Mouse (Mus musculus): Measurements from ENCODE around the gene Cenpi. TPM values are rescaled to one million over a fixed set of nuclear protein-coding genes. Genes with fewer than 3 reads are reported as not detected.

Gene Cenpi
- polyA plus RNA-seq, 1 experiment from 2014 or later, result 19.4 TPM

- ChIA-PET CTCF (no interaction called here), POLR2A (no interaction called here)
- ATAC-seq, result no peak
- peaks cover 21% of the 10 kb centered on the region for H3K27me3 ChIP-seq
- no peak for TF ChIP-seq CTCF (IDR thresholded peaks at IDR 0.05)
- DNase-seq (ENCODE audit: low read depth, low spot score), result no peak
- in situ Hi-C loops (cut with MboI; ENCODE audit: low pct_unique_long_range_greater_than_20kb), result no loop called here
Measured at GRCm38 (mm10) chrX:134359336-134359735, 51.5 kb downstream of the Cenpi start.

DNA sequence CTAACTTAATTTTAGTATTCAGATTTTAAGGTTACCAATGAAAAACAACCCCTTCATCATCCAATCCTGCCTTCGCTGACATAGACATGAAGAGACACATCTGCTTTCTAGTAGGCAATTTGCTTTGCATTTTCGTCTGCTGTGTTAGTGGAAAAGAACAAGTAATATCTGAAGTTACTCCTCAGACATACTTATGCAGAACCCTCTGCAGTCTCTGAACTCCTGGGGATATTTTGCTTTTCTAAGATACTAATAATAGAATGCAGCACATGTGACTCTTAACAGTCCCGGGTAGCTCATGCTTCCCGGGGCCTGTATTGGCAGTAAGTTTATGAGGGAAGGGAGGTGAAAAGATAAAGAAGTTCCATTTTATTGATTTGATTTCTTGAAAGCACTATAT lies 54.3 kb downstream of the Cenpi start:
- peaks cover 21% of the 10 kb centered on the region for H3K27me3 ChIP-seq
- in situ Hi-C loops (cut with MboI; ENCODE audit: low pct_unique_long_range_greater_than_20kb), result no loop called here
- DNase-seq (ENCODE audit: low read depth, low spot score) (no peak), ATAC-seq (no peak)
- TF ChIP-seq CTCF (IDR thresholded peaks at IDR 0.05), result no peak
- ChIA-PET CTCF (interaction anchor here (1.4 kb wide), 1 partner anchor 10 kb away, joined by 3 read pairs; no protein-coding TSS in a partner anchor), POLR2A (no interaction called here)

DNA sequence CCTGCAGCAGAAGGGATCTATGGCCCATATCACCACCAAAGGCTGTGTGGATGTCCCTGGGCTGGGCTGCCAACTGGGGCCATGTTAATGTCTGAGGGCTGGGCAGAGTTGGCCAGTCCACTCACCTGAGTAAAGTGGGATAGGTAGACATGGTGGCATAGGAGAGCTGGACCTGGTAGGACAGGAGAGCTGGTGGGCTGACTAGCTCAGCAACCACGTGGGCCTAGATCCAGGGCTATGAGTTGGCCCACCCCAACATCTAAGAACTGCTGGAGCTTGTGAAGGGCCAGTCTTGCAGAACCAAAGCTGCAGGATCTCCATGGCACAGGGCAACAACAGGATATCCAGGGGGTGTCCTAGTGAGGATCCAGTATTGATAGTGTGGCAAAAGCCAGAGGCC lies 57.5 kb downstream of the Cenpi start:
- ATAC-seq (no peak), DNase-seq (ENCODE audit: low read depth, low spot score) (no peak)
- CTCF ChIA-PET, result no interaction called here
- in situ Hi-C loops (cut with MboI; ENCODE audit: low pct_unique_long_range_greater_than_20kb), result no loop called here
- POLR2A ChIA-PET, result no interaction called here
- no peak for TF ChIP-seq CTCF (IDR thresholded peaks at IDR 0.05)
- H3K27me3 ChIP-seq, result peaks cover 17% of the 10 kb centered on the region

GRCm38 (mm10) chrX:134366547-134366946 lies 58.7 kb downstream of the Cenpi start:
- DNase-seq (ENCODE audit: low read depth, low spot score), result no peak
- H3K27me3 ChIP-seq, result peaks cover 10% of the 10 kb centered on the region
- ATAC-seq, result no peak
- in situ Hi-C loops (cut with MboI; ENCODE audit: low pct_unique_long_range_greater_than_20kb), result no loop called here
- ChIA-PET CTCF (interaction anchor here (0.9 kb wide), 1 partner anchor 17 kb away, joined by 3 read pairs; no protein-coding TSS in a partner anchor), POLR2A (no interaction called here)
- no peak for TF ChIP-seq CTCF (IDR thresholded peaks at IDR 0.05)

DNA sequence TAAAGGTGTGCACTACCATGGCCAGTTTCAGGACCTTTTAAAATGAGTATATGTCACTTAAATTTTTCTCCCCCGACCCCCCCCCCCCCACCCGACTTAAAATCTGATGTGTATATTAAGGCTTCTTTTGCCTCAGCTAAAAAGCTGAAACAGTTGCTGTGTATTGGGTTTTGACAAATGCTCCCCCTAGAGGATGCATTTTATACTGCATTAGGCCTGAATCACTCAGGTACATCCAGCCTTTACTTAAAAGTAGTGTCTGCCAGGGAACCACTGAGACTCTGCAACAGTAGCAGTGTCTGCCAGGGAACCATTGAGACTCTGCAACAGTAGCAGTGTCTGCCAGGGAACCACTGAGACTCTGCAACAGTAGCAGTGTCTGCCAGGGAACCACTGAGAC lies 63.4 kb downstream of the Cenpi start:
- DNase-seq (ENCODE audit: low read depth, low spot score), result no peak
- peak; percentile 25 for TF ChIP-seq CTCF (IDR thresholded peaks at IDR 0.05)
- CTCF ChIA-PET, result interaction anchor here (1.0 to 1.5 kb wide), 3 partner anchors 10 to 18 kb away, joined by 3 to 4 read pairs (median 4); no protein-coding TSS in a partner anchor

DNA sequence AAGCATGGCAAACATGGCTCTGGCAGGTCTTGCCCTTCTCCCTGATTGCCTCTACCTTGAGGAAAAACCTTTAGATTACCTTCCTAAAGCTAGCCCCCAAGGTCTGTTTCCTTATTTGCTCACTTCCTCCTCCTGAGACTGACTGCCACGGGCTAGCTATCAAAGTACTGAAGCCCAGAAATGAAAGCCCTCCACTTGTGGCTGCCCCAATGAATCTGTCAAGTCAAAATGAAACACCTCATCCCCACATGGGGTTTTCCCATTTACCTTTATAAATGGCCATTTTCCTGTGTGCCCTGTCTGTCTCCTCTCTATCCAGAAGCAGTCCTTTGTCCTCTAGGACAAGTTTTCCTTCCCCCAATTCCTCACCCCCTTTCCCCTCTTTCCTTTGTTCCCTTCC lies 66.3 kb downstream of the Cenpi start:
- ATAC-seq (no peak), DNase-seq (ENCODE audit: low read depth, low spot score) (no peak)
- peaks cover 11% of the 10 kb centered on the region for H3K27me3 ChIP-seq
- POLR2A ChIA-PET, result no interaction called here
- CTCF ChIA-PET, result no interaction called here
- no peak for TF ChIP-seq CTCF (IDR thresholded peaks at IDR 0.05)
- in situ Hi-C loops (cut with MboI; ENCODE audit: low pct_unique_long_range_greater_than_20kb), result no loop called here

More for the DNA sequence above, 63.4 kb downstream of the Cenpi start:
- in situ Hi-C loops (cut with MboI; ENCODE audit: low pct_unique_long_range_greater_than_20kb), result no loop called here
- peaks cover 11% of the 10 kb centered on the region for H3K27me3 ChIP-seq
- no peak for ATAC-seq
- POLR2A ChIA-PET, result no interaction called here

- DNase-seq (ENCODE audit: low read depth, low spot score) (no peak), ATAC-seq (no peak)
- ChIA-PET POLR2A (no interaction called here), CTCF (no interaction called here)
- H3K27me3 ChIP-seq, result peaks cover 30% of the 10 kb centered on the region
- in situ Hi-C loops (cut with MboI; ENCODE audit: low pct_unique_long_range_greater_than_20kb), result no loop called here
- TF ChIP-seq CTCF (IDR thresholded peaks at IDR 0.05), result no peak
Measured at GRCm38 (mm10) chrX:134384896-134385295, 77.0 kb downstream of the Cenpi start.

DNA sequence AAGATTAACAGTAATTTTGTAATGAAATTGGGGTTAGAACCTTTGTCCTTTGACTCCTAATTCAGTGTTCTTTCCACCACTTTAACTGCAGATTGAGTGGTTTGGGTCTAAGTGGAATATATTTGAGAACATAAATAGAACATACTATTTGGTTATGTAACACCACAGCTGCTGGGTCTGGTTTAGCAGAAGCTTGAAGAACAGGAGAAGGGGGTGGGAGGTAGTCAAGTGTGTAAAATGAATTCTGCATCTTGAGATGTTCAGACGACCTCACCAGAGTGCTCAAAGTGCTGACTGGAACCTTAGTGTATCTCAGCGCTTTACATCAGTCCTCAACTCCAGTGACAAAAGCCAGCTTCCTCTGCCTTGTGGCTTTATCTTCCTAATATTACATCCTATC lies 91.1 kb downstream of the Cenpi start:
- ATAC-seq, result no peak
- in situ Hi-C loops (cut with MboI; ENCODE audit: low pct_unique_long_range_greater_than_20kb), result no loop called here
- TF ChIP-seq CTCF (IDR thresholded peaks at IDR 0.05), result no peak
- H3K27me3 ChIP-seq, result peaks cover 27% of the 10 kb centered on the region
- CTCF ChIA-PET, result no interaction called here
- POLR2A ChIA-PET, result no interaction called here
- DNase-seq (ENCODE audit: low read depth, low spot score), result no peak

- ChIA-PET CTCF (no interaction called here), POLR2A (no interaction called here)
- ATAC-seq (no peak), DNase-seq (ENCODE audit: low read depth, low spot score) (no peak)
- H3K27me3 ChIP-seq, result peaks cover 19% of the 10 kb centered on the region
- in situ Hi-C loops (cut with MboI; ENCODE audit: low pct_unique_long_range_greater_than_20kb), result no loop called here
- no peak for TF ChIP-seq CTCF (IDR thresholded peaks at IDR 0.05)
Measured at GRCm38 (mm10) chrX:134403863-134404583, 96.1 kb downstream of the Cenpi start, which contains the start of gene Drp2. Drp2 (plus strand) TSS chrX:134404551.

DNA sequence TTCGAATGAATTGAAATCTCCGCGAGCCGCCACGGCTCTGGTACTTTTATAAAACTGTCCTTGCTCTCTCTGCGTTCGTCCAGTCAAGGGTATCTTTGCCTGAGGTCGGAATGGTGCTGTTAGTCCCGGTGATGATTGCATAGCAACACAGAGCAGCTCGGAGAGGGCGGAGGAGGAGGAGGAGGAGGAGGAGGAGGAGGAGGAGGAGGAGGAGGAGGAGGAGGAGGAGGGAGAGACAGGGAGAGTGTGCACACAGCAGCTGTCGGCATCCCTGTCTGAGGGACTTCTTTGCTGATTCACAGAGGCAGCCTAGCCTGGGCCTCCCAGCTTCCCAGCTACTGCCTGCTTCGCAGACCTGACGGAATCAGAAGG lies 96.7 kb downstream of the Cenpi start:
- DNase-seq (ENCODE audit: low read depth, low spot score) (no peak), ATAC-seq (no peak)
- no peak for TF ChIP-seq CTCF (IDR thresholded peaks at IDR 0.05)
- in situ Hi-C loops (cut with MboI; ENCODE audit: low pct_unique_long_range_greater_than_20kb), result no loop called here
- peaks cover 17% of the 10 kb centered on the region for H3K27me3 ChIP-seq
- CTCF ChIA-PET, result no interaction called here
- POLR2A ChIA-PET, result no interaction called here

DNA sequence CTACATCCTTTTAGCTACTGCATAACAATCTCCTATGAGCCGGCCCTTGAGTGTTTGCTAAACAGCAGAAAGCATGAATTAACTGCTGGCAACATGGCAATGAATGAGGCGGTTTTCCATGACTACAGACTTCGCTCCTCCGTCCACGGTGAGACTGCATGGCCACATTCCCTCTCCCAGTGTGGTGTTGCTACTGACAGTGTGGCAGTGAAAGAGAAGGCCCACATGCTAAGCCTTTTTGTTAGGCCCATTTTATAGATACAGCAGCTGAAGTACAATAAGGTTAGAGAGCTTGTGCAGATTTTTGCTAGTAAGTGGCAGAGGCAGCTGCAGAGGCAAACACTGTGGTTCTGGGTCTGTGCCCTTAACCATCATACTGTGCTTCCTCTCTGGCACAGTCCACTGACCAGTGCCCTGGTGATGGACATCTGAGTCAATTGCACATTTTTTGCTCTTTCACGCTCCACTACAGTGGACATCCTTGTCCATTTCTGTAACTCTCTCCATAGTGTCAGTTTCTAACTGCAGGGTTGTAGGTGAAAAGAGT lies 101.5 kb downstream of the Cenpi start:
- peaks cover 18% of the 10 kb centered on the region for H3K27me3 ChIP-seq
- ATAC-seq (no peak), DNase-seq (ENCODE audit: low read depth, low spot score) (no peak)
- ChIA-PET POLR2A (no interaction called here), CTCF (no interaction called here)
- in situ Hi-C loops (cut with MboI; ENCODE audit: low pct_unique_long_range_greater_than_20kb), result no loop called here
- TF ChIP-seq CTCF (IDR thresholded peaks at IDR 0.05), result no peak

- CTCF ChIA-PET, result no interaction called here
- ATAC-seq (no peak), DNase-seq (ENCODE audit: low read depth, low spot score) (no peak)
- POLR2A ChIA-PET, result no interaction called here
- TF ChIP-seq CTCF (IDR thresholded peaks at IDR 0.05), result no peak
- in situ Hi-C loops (cut with MboI; ENCODE audit: low pct_unique_long_range_greater_than_20kb), result no loop called here
- peaks cover 10% of the 10 kb centered on the region for H3K27me3 ChIP-seq
Measured at GRCm38 (mm10) chrX:134412096-134412495, 104.2 kb downstream of the Cenpi start.

Other genes starting within 250 kb of the Cenpi start
- gene Cstf2, start 248.9 kb upstream of the Cenpi start, polyA plus RNA-seq (2021), result 36.6 TPM
- gene Xkrx, start 146.0 kb upstream of the Cenpi start, polyA plus RNA-seq (2021), result 2.6 TPM
- gene Arl13a, start 120.6 kb upstream of the Cenpi start, polyA plus RNA-seq (2021), result not detected
- gene Nox1, start 86.1 kb upstream of the Cenpi start, polyA plus RNA-seq (2021), result 0.27 TPM
- gene Trmt2b, start 31.1 kb upstream of the Cenpi start, polyA plus RNA-seq (2021), result 19.6 TPM
- not detected for gene Tmem35a, start 12.9 kb upstream of the Cenpi start, polyA plus RNA-seq (2021)
- gene Drp2, start 96.5 kb downstream of the Cenpi start, polyA plus RNA-seq (2021), result 0.04 TPM
- not detected for gene Taf7l, start 168.4 kb downstream of the Cenpi start, polyA plus RNA-seq (2021)
- 63.0 TPM for gene Timm8a1, start 233.8 kb downstream of the Cenpi start, polyA plus RNA-seq (2021)

All from Patski (cell line).